Mouse (Mus musculus) embryonic fibroblast, embryonic 13.5 days (primary cell): ENCODE data around the gene Kcnq1. TPM values are rescaled to one million over a fixed set of nuclear protein-coding genes. Genes with fewer than 3 reads are reported as not detected.
A peak's percentile ranks its signal among the peaks of the same experiment; 100 is the strongest.

Experiments
- H3K27ac ChIP-seq: 2 replicates; pipeline ENCODE4 v1.5.1; 2012; ENCODE audit warnings: low read length, control low read depth, inconsistent platforms; ENCODE audit not compliant: insufficient read depth
- H3K4me1 ChIP-seq: 2 replicates; pipeline ENCODE4 v1.6.1; 2011; ENCODE audit warnings: low read length; ENCODE audit not compliant: control insufficient read depth, insufficient read depth
- H3K4me3 ChIP-seq: 2 replicates; pipeline ENCODE4 v1.5.1; 2011; ENCODE audit warnings: mild to moderate bottlenecking, control low read depth, low read length; ENCODE audit not compliant: insufficient read depth
- CTCF ChIP-seq: IDR thresholded peaks from 2 replicates; pipeline ENCODE4 v1.5.1; 2011; ENCODE audit warnings: mild to moderate bottlenecking, control low read depth, low read length, moderate library complexity, borderline replicate concordance; ENCODE audit not compliant: insufficient read depth
- POLR2A ChIP-seq: IDR thresholded peaks from 2 replicates; pipeline ENCODE4 v1.6.1; 2011; ENCODE audit warnings: low read depth, mild to moderate bottlenecking, control low read depth, low read length, moderate library complexity
- polyA plus RNA-seq: library from polyadenylated mRNA; stranded (reverse); fragments of >200 nt; gene quantifications from 2 replicates; pipeline ENCODE4 v1.2.4, GENCODE M21; 2011; ENCODE audit warnings: low read depth; ENCODE audit not compliant: missing spikeins, insufficient read length

Kcnq1 gene
- polyA plus RNA-seq, 1 experiment = not detected

DNA sequence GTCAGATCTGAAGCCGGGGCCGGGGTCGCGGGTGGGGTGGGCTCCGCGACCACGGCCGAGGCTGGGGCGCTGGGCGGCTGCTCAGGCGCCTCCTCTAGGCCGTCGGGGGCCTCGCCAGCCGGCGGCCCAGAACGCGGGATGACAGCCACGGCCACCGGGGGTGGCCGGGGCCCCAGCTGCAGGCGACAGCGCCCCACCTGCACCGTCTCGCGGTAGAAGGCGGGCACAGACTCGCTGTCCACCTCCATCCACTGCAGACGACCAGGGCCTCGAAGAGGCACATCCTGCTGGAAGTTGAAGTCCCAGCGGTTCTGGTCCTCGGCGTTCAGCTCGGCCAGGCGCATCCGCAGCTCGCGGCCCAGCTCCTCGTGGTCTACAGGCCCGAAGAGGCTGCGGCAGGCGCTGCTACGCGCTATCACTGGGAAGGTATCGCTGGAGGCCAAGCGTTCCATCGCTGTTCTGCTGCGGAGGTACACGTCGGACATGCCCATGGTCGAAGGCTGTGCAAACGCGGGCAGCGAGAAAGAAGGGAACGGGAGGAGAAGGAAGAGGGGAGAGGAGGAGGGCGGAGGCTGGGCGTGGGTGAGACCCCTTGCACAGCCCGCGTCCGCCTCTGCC is 354.2 kb downstream of the Kcnq1 start:
- TF ChIP-seq CTCF (no peak), POLR2A (no peak)
- Histone ChIP-seq H3K4me1 (no peaks in the 10 kb centered on the region), H3K4me3 (peak overlapping the region; percentile 43), H3K27ac (no peak overlapping the region)

DNA sequence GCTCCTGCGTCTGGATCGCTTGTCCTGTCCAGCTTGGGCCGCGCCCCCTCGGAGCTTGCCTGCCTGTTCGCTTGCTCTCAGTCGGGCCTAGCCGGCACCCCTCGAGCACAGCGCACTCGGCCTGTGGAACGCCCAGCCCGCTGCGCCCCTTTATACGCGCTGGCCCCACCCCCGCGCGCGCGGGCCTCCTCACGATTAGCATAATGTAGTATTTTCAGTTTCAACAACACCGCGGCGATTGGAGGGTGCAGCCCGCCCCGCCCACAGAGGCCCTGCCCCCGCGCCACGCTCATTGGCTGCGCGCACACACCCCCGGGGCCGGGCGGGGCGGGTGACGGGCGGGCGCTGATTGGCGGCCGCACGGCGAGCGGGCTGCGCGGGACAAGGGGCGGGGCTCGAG is 354.7 kb downstream of the Kcnq1 start, which contains the start of gene Cdkn1c:
Gene Cdkn1c, minus strand, starts transcription at position 177 of the 400 bp plus-strand sequence.
- Histone ChIP-seq H3K4me3 (peak within 1 kb of the TSS; percentile 43), H3K27ac (no peak within 1 kb of the TSS), H3K4me1 (no peaks in the 10 kb centered on the region)
- TF ChIP-seq POLR2A (peak; percentile 97), CTCF (no peak)

DNA sequence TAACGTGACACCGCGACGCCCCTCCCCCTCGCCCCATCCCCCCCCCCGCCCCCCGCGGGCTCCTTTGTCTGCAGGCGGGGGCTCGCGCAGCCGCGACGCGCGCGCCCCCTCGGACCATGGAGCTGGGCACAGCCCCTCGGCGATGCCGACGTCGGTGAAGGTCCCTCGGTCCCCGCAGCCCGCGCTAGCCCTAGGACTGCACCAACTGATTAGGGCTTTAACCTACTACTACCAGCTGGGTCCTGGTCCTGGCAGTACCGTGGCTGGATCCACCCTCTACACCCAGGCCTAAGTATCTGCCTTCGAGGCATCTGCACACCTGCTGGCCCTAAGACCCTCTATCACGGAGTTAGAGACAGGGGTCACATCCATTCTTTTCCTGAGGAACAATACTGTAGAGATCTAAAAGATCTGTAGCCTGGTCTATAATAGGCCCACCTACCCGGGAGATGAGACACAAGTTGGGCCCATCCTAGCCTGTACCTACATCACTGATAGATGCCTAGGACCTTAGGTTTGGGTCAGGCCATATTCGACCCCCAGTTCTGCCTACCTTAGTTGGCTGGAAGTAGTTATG is 355.2 kb downstream of the Kcnq1 start:
- H3K4me3 ChIP-seq = no peak overlapping the region
- no peak for TF ChIP-seq POLR2A
- no peak for TF ChIP-seq CTCF
- H3K4me1 ChIP-seq = no peaks in the 10 kb centered on the region

DNA sequence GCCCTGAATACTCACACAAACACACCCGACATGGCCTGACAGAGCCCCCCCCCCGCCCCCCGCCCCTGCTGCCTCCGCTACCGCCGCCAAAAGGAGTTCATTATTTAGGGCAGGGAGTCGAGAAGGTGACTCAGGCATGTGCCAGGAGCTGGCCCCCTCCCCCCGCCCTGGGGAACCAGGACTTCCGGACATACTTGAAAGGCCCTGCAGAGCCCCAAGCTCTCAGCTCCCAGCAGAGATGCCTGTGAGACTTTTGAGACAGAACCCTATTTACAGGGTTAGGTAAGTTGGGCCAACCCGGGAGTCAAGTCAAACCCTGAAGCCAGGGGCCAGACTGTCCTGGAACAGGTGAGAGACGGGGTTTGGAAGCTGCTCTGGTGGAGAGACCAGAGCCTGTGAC is 355.8 kb downstream of the Kcnq1 start:
- H3K4me1 ChIP-seq = no peaks in the 10 kb centered on the region
- H3K4me3 ChIP-seq = no peak overlapping the region
- no peak for TF ChIP-seq POLR2A
- no peak for TF ChIP-seq CTCF
- no peak overlapping the region for H3K27ac ChIP-seq

More for the DNA sequence above, 355.2 kb downstream of the Kcnq1 start:
- no peak overlapping the region for H3K27ac ChIP-seq

DNA sequence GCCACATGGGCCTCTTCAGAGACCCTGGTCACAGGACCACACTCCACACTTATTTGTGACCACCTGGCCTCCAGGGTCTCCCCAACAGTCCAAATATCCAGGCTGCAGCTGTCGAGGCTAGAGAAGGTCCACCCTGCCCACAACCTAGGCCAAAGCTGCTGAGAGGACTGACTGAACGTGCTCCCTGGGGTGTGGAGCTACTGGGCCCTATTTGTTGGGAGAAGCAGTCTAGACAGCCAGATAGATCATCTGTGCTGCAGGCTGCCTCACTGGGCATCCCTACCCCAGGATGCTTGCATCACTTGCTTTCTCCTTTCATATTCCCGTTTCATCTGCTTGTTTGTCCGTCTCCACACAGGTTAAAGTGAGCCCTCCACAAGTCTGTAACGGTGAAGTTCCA is 356.4 kb downstream of the Kcnq1 start:
- no peaks in the 10 kb centered on the region for H3K4me1 ChIP-seq
- no peak overlapping the region for H3K4me3 ChIP-seq
- no peak overlapping the region for H3K27ac ChIP-seq
- TF ChIP-seq POLR2A (no peak), CTCF (no peak)

DNA sequence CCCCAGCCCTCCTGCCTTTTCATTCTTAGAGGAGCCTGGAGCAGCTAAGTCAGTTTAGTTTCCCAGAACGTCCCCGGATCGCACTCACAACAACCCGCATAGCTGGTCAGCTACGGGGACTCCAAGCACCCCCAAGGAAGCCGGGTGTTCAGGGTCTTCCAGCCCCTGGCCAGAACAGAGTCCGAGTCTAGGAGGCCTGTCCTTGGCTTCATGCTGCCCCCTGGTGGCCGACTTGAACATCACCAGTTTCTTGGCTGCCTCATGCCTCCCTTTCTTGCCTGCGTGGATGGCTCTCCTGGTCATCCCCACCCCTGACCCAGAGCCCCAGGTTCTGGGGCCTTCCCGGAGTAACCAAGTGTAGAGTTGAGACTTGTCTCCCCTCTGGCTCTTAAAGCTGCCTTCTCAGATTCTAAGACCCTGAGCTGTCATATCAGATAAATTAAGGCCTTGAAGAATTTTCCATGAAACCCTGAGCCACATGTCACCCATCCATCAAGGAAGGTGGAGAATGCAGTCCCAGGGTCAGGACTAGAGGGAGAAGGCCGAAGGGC is 357.8 kb downstream of the Kcnq1 start:
- no peaks in the 10 kb centered on the region for H3K4me1 ChIP-seq
- TF ChIP-seq POLR2A (no peak), CTCF (peak; percentile 76)

DNA sequence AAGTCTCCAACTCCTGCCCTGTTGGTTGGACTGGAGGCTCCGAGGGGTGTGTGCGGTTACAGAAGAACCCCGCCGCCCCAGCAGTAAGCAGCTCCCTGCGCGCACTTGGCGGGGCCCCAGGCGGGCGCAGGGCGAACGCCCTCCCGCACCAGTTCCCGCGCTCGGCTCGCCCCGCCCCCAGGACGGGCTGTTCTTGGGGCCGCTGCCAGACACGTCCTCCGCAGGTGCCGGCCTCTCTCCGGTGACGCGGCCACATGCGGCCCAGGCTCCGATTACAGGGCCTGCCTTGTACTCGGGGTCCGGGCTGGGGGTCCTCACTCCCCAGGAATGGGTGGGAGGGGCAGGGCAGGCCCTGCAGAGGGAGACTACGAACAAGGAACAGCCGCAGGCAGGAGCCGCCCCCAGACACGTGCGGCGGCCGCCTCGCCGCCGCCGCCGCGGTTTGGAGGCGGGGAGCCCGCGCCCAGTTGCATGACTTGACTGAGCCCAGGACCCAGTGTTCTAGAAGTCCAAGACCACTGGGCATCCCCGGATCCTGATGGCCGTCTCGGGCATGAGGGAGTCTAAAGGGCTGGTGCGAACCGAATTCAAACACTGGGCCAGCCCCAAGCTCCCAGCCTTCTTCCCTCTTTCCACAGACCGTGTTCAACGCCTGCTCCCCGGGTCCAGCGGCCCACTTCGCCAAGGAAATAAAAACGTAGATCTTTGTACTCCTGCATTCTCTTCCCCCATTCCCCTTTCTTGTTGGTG is 358.8 kb downstream of the Kcnq1 start:
- TF ChIP-seq CTCF (no peak), POLR2A (no peak)
- H3K4me3 ChIP-seq = no peak overlapping the region
- H3K27ac ChIP-seq = no peak overlapping the region
- no peaks in the 10 kb centered on the region for H3K4me1 ChIP-seq

More for the DNA sequence above, 357.8 kb downstream of the Kcnq1 start:
- Histone ChIP-seq H3K4me3 (no peak overlapping the region), H3K27ac (no peak overlapping the region)

DNA sequence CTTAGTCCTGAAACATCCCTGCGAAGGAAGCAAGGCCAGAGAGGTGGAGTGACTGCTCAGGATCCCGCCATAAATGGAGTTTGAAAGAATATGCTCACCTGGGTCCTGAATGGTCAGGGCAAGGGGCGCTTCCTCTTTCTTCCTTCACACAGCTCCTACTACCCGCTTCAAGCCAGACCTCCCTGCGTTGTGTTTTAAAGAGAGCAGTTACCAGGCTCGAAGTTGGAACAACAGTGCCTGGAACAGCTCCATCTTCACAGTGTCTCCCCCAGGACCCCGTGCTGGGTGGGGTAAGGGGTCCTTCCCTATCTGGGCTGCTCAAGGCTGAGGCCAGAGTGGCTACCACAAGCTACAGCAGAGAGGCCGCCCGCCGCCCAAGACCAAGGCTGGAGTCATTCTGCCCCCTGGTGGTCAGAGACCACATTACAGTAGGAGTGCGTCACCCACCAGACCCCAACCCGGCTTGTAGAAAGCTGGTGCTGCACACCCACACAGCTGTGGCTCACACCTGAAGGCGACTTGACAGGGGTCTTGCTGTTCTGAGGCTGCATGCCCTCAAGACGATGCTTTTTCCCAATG is 360.0 kb downstream of the Kcnq1 start:
- Histone ChIP-seq H3K4me1 (no peaks in the 10 kb centered on the region), H3K27ac (no peak overlapping the region)

DNA sequence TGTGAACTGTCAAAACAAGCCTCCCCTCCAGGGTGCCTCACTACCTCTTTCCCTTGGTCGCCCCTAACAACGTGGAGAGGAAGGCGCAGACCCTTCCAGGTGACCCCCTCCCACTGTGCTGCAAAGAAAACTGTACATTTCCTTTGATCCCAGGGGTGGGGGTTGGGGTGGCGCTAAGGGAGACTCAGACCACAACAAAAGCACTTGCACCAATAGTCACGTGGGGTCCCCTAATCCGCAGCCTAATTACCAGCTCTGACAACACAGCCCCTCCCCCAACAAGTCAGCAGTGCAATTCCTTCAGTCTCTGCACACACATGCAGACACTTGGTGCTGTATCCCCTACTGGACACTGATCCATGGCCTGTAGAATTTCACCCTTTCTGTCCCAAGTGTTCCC is 361.6 kb downstream of the Kcnq1 start:
- H3K4me3 ChIP-seq = no peak overlapping the region
- no peaks in the 10 kb centered on the region for H3K4me1 ChIP-seq
- TF ChIP-seq POLR2A (no peak), CTCF (no peak)
- no peak overlapping the region for H3K27ac ChIP-seq

More for the DNA sequence above, 360.0 kb downstream of the Kcnq1 start:
- TF ChIP-seq POLR2A (no peak), CTCF (peak; percentile 74)
- no peak overlapping the region for H3K4me3 ChIP-seq
